Mouse (Mus musculus) midbrain, embryonic 14.5 days (tissue): ENCODE data around the gene Acot8. TPM values are rescaled to one million over a fixed set of nuclear protein-coding genes. Genes with fewer than 3 reads are reported as not detected.

Source experiments
- ATAC-seq: fragments of 200-750 bp; cut with Nextera tagmentation; 2 replicates; pipeline ENCODE4 v1.8.0; 2017; ENCODE audit warnings: moderate number of reproducible peaks, moderate library complexity; ENCODE audit not compliant: low FRiP score, low TSS enrichment
- DNase-seq: peaks from one replicate; pipeline ENCODE4 v3.0.0-alpha.2; 2015
- H3K27ac ChIP-seq: fragments of 300-500 bp; sonication (generic); replicated peaks from 2 replicates; pipeline ENCODE4 v1.5.1; 2014; ENCODE audit warnings: mild to moderate bottlenecking, low read depth, low read length, moderate library complexity
- H3K27me3 ChIP-seq: fragments of 300-500 bp; sonication (generic); 2 replicates; pipeline ENCODE4 v1.6.1; 2014; ENCODE audit warnings: low read length, control low read depth, mixed read lengths; ENCODE audit not compliant: control insufficient read depth, insufficient read depth
- H3K36me3 ChIP-seq: fragments of 300-500 bp; sonication (generic); 2 replicates; pipeline ENCODE4 v1.6.1; 2014; ENCODE audit warnings: low read length, control low read depth; ENCODE audit not compliant: control insufficient read depth, insufficient read depth
- H3K4me1 ChIP-seq: fragments of 300-500 bp; sonication (generic); 2 replicates; pipeline ENCODE4 v1.6.1; 2014; ENCODE audit warnings: mild to moderate bottlenecking, antibody characterized with exemption, low read length, control low read depth; ENCODE audit not compliant: control insufficient read depth, insufficient read depth
- H3K4me2 ChIP-seq: fragments of 300-500 bp; sonication (generic); 2 replicates; pipeline ENCODE4 v1.6.1; 2014; ENCODE audit warnings: mild to moderate bottlenecking, low read length, moderate library complexity
- H3K4me3 ChIP-seq: fragments of 300-500 bp; sonication (generic); replicated peaks from 2 replicates; pipeline ENCODE4 v1.5.1; 2014; ENCODE audit warnings: low read depth, low read length
- H3K9ac ChIP-seq: fragments of 300-500 bp; sonication (generic); replicated peaks from 2 replicates; pipeline ENCODE4 v1.6.1; 2014; ENCODE audit warnings: mild to moderate bottlenecking, low read length, moderate library complexity
- H3K9me3 ChIP-seq: fragments of 300-500 bp; sonication (generic); 2 replicates; pipeline ENCODE4 v1.6.1; 2016; ENCODE audit warnings: low read length, control low read depth, mixed read lengths; ENCODE audit not compliant: control insufficient read depth
- WGBS: fragments of 180-500 bp; shearing (Covaris S2); extraction: QIAGEN DNeasy Blood & Tissue Kit; methylation state at CpG from one replicate; pipeline ENCODE4 v1.1.7; 2014; 5-methylcytosine and 5-hydroxymethylcytosine counted together
- polyA plus RNA-seq: library from polyadenylated mRNA; unstranded; fragments of >200 nt; fragmentation: Nextera tagmentation; extraction: Ambion mirVana; gene quantifications from 2 replicates; pipeline ENCODE4 v1.2.1, GENCODE M21; 2014

Gene Acot8
- polyA plus RNA-seq: 17.1 and 18.5 TPM in 2 replicates

- Histone ChIP-seq H3K9me3 (no peaks in the 10 kb centered on the region), H3K4me1 (peaks cover 10% of the 10 kb centered on the region), H3K27me3 (no peaks in the 10 kb centered on the region), H3K36me3 (peaks cover 17% of the 10 kb centered on the region), H3K4me2 (peak within 1 kb of the TSS; percentile 78), H3K9ac (peak within 1 kb of the TSS; percentile 70), H3K27ac (peak within 1 kb of the TSS; percentile 82), H3K4me3 (peak within 1 kb of the TSS; percentile 91)
- peak; percentile 99 for DNase-seq
- under 1% methylated on average over 47 of the region's 47 CpGs for WGBS
- ATAC-seq: peak; percentile 97
Observed at GRCm38 (mm10) chr2:164804533-164805331, at the start of gene Acot8, which contains the start of gene Zswim3. Gene Acot8 (minus strand): TSS chr2:164804882. Gene Zswim3 (plus strand): TSS chr2:164805098.

GRCm38 (mm10) chr2:164850061-164850460 is 45.4 kb upstream of the Acot8 start:
- no peaks in the 10 kb centered on the region for H3K9me3 ChIP-seq
- no peak overlapping the region for H3K27ac ChIP-seq
- ATAC-seq (no peak), DNase-seq (no peak)
- H3K9ac ChIP-seq: no peak overlapping the region
- no peak overlapping the region for H3K4me3 ChIP-seq
- 90% methylated on average over 8 of the region's 8 CpGs for WGBS
- H3K27me3 ChIP-seq: no peaks in the 10 kb centered on the region
- no peaks in the 10 kb centered on the region for H3K4me1 ChIP-seq
- no peak overlapping the region for H3K4me2 ChIP-seq
- H3K36me3 ChIP-seq: no peaks in the 10 kb centered on the region

- 63% methylated on average over 3 of the region's 3 CpGs for WGBS
- Histone ChIP-seq H3K36me3 (no peaks in the 10 kb centered on the region), H3K4me3 (no peak overlapping the region), H3K27ac (no peak overlapping the region), H3K4me2 (no peak overlapping the region), H3K9ac (no peak overlapping the region), H3K9me3 (no peaks in the 10 kb centered on the region), H3K4me1 (no peaks in the 10 kb centered on the region), H3K27me3 (no peaks in the 10 kb centered on the region)
- no peak for ATAC-seq
- no peak for DNase-seq
Observed at GRCm38 (mm10) chr2:164845782-164846181, 41.1 kb upstream of the Acot8 start.

- H3K27ac ChIP-seq: no peak overlapping the region
- peak overlapping the region; percentile 99; the same call in 1 of the 2 replicates for H3K4me2 ChIP-seq
Observed at GRCm38 (mm10) chr2:164835164-164835563, 30.5 kb upstream of the Acot8 start.

GRCm38 (mm10) chr2:164834531-164834930 is 29.8 kb upstream of the Acot8 start:
- no peak for ATAC-seq
- peak overlapping the region; percentile 64; the same call in 1 of the 2 replicates for H3K9ac ChIP-seq
- no peaks in the 10 kb centered on the region for H3K9me3 ChIP-seq
- peak overlapping the region; percentile 69 for H3K4me3 ChIP-seq
- peaks cover 17% of the 10 kb centered on the region for H3K4me1 ChIP-seq
- no peak overlapping the region for H3K27ac ChIP-seq
- no peak for DNase-seq
- no peaks in the 10 kb centered on the region for H3K27me3 ChIP-seq
- peak overlapping the region; percentile 99 for H3K4me2 ChIP-seq
- H3K36me3 ChIP-seq: peaks cover 21% of the 10 kb centered on the region
- 43% methylated on average over 8 of the region's 8 CpGs for WGBS

More at GRCm38 (mm10) chr2:164835164-164835563, 30.5 kb upstream of the Acot8 start:
- ATAC-seq (no peak), DNase-seq (no peak)
- peaks cover 28% of the 10 kb centered on the region for H3K36me3 ChIP-seq
- WGBS: 97% methylated on average over 4 of the region's 4 CpGs
- no peak overlapping the region for H3K4me3 ChIP-seq
- H3K9me3 ChIP-seq: no peaks in the 10 kb centered on the region
- no peaks in the 10 kb centered on the region for H3K27me3 ChIP-seq
- no peak overlapping the region for H3K9ac ChIP-seq
- H3K4me1 ChIP-seq: peaks cover 17% of the 10 kb centered on the region

- H3K27me3 ChIP-seq: no peaks in the 10 kb centered on the region
- WGBS: under 1% methylated on average over 31 of the region's 31 CpGs
- peak; percentile 67 for ATAC-seq
Observed at GRCm38 (mm10) chr2:164833314-164833959, 28.8 kb upstream of the Acot8 start, which contains the start of gene Neurl2. Gene Neurl2 (minus strand): TSS chr2:164833456.

GRCm38 (mm10) chr2:164832748-164833301 is 28.1 kb upstream of the Acot8 start, which contains the start of gene Ctsa:
Gene Ctsa (plus strand): TSS chr2:164832873.
- Histone ChIP-seq H3K36me3 (peaks cover 18% of the 10 kb centered on the region), H3K9ac (peak within 1 kb of the TSS; percentile 64), H3K4me1 (peaks cover 17% of the 10 kb centered on the region), H3K27me3 (no peaks in the 10 kb centered on the region), H3K27ac (peak within 1 kb of the TSS; percentile 74), H3K4me3 (peak within 1 kb of the TSS; percentile 69), H3K9me3 (no peaks in the 10 kb centered on the region), H3K4me2 (peak within 1 kb of the TSS; percentile 99)
- DNase-seq (peak; percentile 83), ATAC-seq (peak; percentile 65)
- under 1% methylated on average over 35 of the region's 35 CpGs for WGBS

More at GRCm38 (mm10) chr2:164833314-164833959, 28.8 kb upstream of the Acot8 start, which contains the start of gene Neurl2:
- H3K4me1 ChIP-seq: peaks cover 17% of the 10 kb centered on the region
- peak within 1 kb of the TSS; percentile 74 for H3K27ac ChIP-seq
- H3K4me2 ChIP-seq: peak within 1 kb of the TSS; percentile 99
- H3K4me3 ChIP-seq: peak within 1 kb of the TSS; percentile 69
- H3K9ac ChIP-seq: peak within 1 kb of the TSS; percentile 64
- DNase-seq: peak; percentile 95
- no peaks in the 10 kb centered on the region for H3K9me3 ChIP-seq
- H3K36me3 ChIP-seq: peaks cover 18% of the 10 kb centered on the region

- H3K36me3 ChIP-seq: peaks cover 24% of the 10 kb centered on the region
- H3K27me3 ChIP-seq: no peaks in the 10 kb centered on the region
- H3K4me3 ChIP-seq: peak overlapping the region; percentile 69
- peak overlapping the region; percentile 74; the same call in 1 of the 2 replicates for H3K27ac ChIP-seq
- no peaks in the 10 kb centered on the region for H3K9me3 ChIP-seq
- ATAC-seq (no peak), DNase-seq (no peak)
- H3K4me2 ChIP-seq: peak overlapping the region; percentile 99
- peak overlapping the region; percentile 64 for H3K9ac ChIP-seq
- WGBS: 69% methylated on average over 16 of the region's 16 CpGs
- peaks cover 17% of the 10 kb centered on the region for H3K4me1 ChIP-seq
Observed at GRCm38 (mm10) chr2:164832032-164832747, 27.5 kb upstream of the Acot8 start.
